Mouse (Mus musculus) midbrain, embryonic 11.5 days (tissue): Measurements from ENCODE around the gene Zfp592. TPM values are rescaled to one million over a fixed set of nuclear protein-coding genes. Genes with fewer than 3 reads are reported as not detected.

ENCODE experiments used
- ATAC-seq: fragments of 200-750 bp; cut with Nextera tagmentation; 2 replicates; pipeline ENCODE4 v1.8.0; 2017; ENCODE audit warnings: moderate TSS enrichment, moderate library complexity; ENCODE audit not compliant: low FRiP score
- DNase-seq: peaks from one replicate; pipeline ENCODE4 v3.0.0; 2015; ENCODE audit warnings: low spot score; ENCODE audit errors: missing footprints
- H3K27ac ChIP-seq: fragments of 300-500 bp; sonication (generic); 2 replicates; pipeline ENCODE4 v1.5.1; 2014; ENCODE audit warnings: low read depth, low read length
- H3K27me3 ChIP-seq: fragments of 300-500 bp; sonication (generic); 2 replicates; pipeline ENCODE4 v1.6.1; 2014; ENCODE audit warnings: mild to moderate bottlenecking, low read length, moderate library complexity, mixed read lengths; ENCODE audit not compliant: control insufficient read depth, insufficient read depth
- H3K36me3 ChIP-seq: fragments of 300-500 bp; sonication (generic); 2 replicates; pipeline ENCODE4 v1.6.1; 2014; ENCODE audit warnings: mild to moderate bottlenecking, low read length, moderate library complexity, mixed read lengths; ENCODE audit not compliant: control insufficient read depth, insufficient read depth
- H3K4me1 ChIP-seq: fragments of 300-500 bp; sonication (generic); 2 replicates; pipeline ENCODE4 v1.6.1; 2014; ENCODE audit warnings: low read length; ENCODE audit not compliant: control insufficient read depth, insufficient read depth
- H3K4me2 ChIP-seq: fragments of 300-500 bp; sonication (generic); 2 replicates; pipeline ENCODE4 v1.6.1; 2014; ENCODE audit warnings: mild to moderate bottlenecking, moderate library complexity
- H3K4me3 ChIP-seq: fragments of 300-500 bp; sonication (generic); 2 replicates; pipeline ENCODE4 v1.5.1; 2014; ENCODE audit warnings: low read depth, low read length
- H3K9ac ChIP-seq: fragments of 300-500 bp; sonication (generic); 2 replicates; pipeline ENCODE4 v1.6.1; 2014; ENCODE audit warnings: low read length
- H3K9me3 ChIP-seq: fragments of 300-500 bp; sonication (generic); 2 replicates; pipeline ENCODE4 v1.6.1; 2016; ENCODE audit warnings: low read length; ENCODE audit not compliant: control insufficient read depth
- WGBS: fragments of 180-500 bp; shearing (Covaris S2); extraction: QIAGEN DNeasy Blood & Tissue Kit; methylation state at CpG from one replicate; pipeline ENCODE4 v1.1.7; 2014; 5-methylcytosine and 5-hydroxymethylcytosine counted together
- polyA plus RNA-seq: library from polyadenylated mRNA; unstranded; fragments of >200 nt; fragmentation: Nextera tagmentation; extraction: Ambion mirVana; gene quantifications from 2 replicates; pipeline ENCODE4 v1.2.1, GENCODE M21; 2014

The Zfp592 gene
- polyA plus RNA-seq, 1 experiment from 2014 or later = 13.6 TPM

DNA sequence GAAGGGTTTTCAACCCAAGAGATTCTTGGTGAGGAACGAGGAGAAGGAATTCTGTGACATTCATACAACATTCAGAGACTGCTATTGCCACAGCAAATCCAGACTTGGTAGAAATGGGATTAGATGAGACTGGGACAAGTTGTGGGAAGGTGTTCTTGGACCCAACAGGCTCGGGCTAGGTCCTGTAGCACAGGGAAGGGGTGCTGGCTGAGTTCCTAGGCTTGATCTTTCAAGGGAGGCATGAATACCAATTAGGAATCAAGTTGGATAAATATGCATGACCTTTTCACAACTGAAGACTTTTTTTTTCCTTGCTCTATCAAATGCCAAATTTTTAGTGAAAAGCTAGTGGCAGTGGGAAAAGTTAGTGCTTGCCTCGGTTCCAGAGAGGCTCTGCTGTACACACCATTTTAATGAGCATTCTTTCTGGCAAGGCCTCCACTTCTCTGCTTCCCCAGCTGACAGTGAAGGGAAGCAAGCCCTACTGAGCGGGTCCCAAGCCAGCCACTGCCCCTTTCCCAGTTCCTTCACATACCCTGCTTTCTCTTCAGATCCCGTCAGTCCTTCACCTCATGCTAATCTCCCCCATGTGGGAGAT is 49.6 kb downstream of the Zfp592 start:
- H3K4me1 ChIP-seq = no peaks in the 10 kb centered on the region
- WGBS = 80% methylated on average over 5 of the region's 5 CpGs
- ATAC-seq (no peak), DNase-seq (no peak)
- H3K27ac ChIP-seq = no peak overlapping the region
- H3K27me3 ChIP-seq = no peaks in the 10 kb centered on the region
- H3K9ac ChIP-seq = no peak overlapping the region
- H3K4me2 ChIP-seq = no peak overlapping the region
- no peak overlapping the region for H3K4me3 ChIP-seq
- H3K36me3 ChIP-seq = peaks cover 28% of the 10 kb centered on the region
- H3K9me3 ChIP-seq = no peaks in the 10 kb centered on the region

- no peak for DNase-seq
- H3K4me2 ChIP-seq = no peak overlapping the region
- H3K27ac ChIP-seq = no peak overlapping the region
- 89% methylated on average over 3 of the region's 3 CpGs for WGBS
- no peak overlapping the region for H3K4me3 ChIP-seq
- H3K9me3 ChIP-seq = no peaks in the 10 kb centered on the region
- H3K4me1 ChIP-seq = no peaks in the 10 kb centered on the region
- H3K36me3 ChIP-seq = no peaks in the 10 kb centered on the region
- no peak for ATAC-seq
- no peak overlapping the region for H3K9ac ChIP-seq
- H3K27me3 ChIP-seq = no peaks in the 10 kb centered on the region
Measured at GRCm38 (mm10) chr7:81047847-81048246, 54.4 kb downstream of the Zfp592 start.

GRCm38 (mm10) chr7:81048513-81048912 is 55.0 kb downstream of the Zfp592 start:
- DNase-seq = no peak
- Histone ChIP-seq H3K27ac (no peak overlapping the region), H3K4me2 (no peak overlapping the region), H3K36me3 (no peaks in the 10 kb centered on the region), H3K27me3 (no peaks in the 10 kb centered on the region), H3K4me3 (no peak overlapping the region), H3K9ac (no peak overlapping the region), H3K9me3 (no peaks in the 10 kb centered on the region), H3K4me1 (no peaks in the 10 kb centered on the region)
- 98% methylated on average over 2 of the region's 2 CpGs for WGBS
- no peak for ATAC-seq

DNA sequence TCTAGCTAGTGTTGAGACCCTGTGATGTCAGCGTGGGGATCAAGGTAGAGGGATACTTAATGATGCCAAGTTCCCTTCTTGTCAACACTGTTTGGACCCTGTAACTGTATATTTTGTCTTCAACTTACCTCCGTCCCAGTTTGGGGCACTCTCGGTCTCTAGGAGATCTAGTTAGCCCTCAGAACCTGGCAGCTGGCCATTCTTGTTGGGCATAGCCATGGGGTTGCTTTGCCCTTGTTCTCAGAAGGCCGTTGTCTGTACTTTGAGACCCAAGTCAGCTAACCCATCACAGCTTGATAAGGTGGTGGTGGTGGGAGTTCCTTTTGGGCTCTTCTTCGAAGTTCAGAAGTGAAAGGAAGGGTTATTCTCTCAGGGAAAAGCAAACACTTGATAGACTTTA is 56.5 kb downstream of the Zfp592 start:
- no peak overlapping the region for H3K4me2 ChIP-seq
- H3K27ac ChIP-seq = no peak overlapping the region
- H3K9me3 ChIP-seq = no peaks in the 10 kb centered on the region
- H3K4me3 ChIP-seq = no peak overlapping the region
- ATAC-seq (no peak), DNase-seq (no peak)
- H3K36me3 ChIP-seq = no peaks in the 10 kb centered on the region
- no peaks in the 10 kb centered on the region for H3K27me3 ChIP-seq
- no peaks in the 10 kb centered on the region for H3K4me1 ChIP-seq
- no peak overlapping the region for H3K9ac ChIP-seq
- 88% methylated on average over 5 of the region's 5 CpGs for WGBS

DNA sequence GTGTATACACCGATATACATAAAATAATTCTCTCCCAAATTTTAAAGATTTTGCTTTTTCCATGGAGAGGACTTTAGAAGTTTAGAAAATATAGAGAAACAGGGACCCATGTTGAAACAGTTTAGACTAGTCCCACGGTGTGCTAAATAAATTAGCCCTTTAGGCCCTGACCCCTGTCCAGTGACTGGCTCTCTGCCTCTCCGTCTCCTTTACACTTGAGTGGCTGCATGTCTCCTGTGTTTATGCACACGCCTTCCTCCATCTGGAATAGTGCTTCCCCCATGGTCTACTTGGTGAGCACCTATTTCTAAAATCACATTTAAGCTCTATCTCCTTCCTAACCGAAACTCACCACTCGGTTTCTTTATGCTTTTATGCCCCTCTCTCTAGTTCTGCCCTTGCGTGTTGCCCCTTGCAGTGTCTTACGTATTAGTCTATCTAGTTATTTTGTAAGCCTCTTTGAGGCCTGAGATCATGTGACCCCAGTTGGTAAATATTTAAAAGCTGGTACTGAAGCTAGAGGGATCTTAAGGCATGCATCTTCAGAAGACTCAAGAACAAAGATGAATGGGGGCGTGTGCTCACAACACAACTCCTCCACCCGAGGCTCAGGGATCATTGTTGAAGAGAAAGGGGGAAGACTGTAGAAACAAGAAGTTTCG is 62.4 kb downstream of the Zfp592 start:
- ATAC-seq (no peak), DNase-seq (no peak)
- H3K4me2 ChIP-seq = no peak overlapping the region
- H3K27ac ChIP-seq = no peak overlapping the region
- H3K4me3 ChIP-seq = no peak overlapping the region
- H3K27me3 ChIP-seq = no peaks in the 10 kb centered on the region
- no peaks in the 10 kb centered on the region for H3K36me3 ChIP-seq
- 85% methylated on average over 11 of the region's 11 CpGs for WGBS
- no peaks in the 10 kb centered on the region for H3K9me3 ChIP-seq
- H3K9ac ChIP-seq = no peak overlapping the region
- no peaks in the 10 kb centered on the region for H3K4me1 ChIP-seq

DNA sequence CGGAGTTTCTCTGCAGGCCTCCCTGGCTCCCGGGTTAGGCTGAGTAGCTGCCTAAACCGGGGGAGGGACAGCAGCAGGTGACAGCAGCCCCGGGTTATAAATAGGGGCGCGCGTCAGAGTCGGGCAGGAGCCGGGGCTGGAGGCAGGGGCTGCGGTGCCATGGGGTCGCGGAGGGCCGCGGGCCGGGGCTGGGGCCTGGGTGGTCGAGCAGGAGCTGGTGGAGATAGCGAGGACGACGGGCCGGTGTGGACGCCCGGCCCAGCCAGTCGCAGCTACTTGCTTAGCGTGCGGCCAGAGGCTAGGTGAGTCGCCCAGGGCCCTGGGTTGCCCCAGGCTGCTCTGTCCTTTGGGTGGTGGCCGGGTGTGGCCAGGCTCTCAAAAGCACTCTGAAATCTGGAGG is 64.0 kb downstream of the Zfp592 start, which contains the start of gene Alpk3:
Gene Alpk3 (plus strand): TSS at position 130 of the 400 bp plus-strand sequence.
- DNase-seq (no peak), ATAC-seq (no peak)
- H3K4me3 ChIP-seq = no peak within 1 kb of the TSS
- H3K36me3 ChIP-seq = no peaks in the 10 kb centered on the region
- no peaks in the 10 kb centered on the region for H3K9me3 ChIP-seq
- H3K4me2 ChIP-seq = 0 out of 2 replicates have a peak within 1 kb of the TSS, but pooled peaks have one; percentile 11
- no peak within 1 kb of the TSS for H3K9ac ChIP-seq
- no peak within 1 kb of the TSS for H3K27ac ChIP-seq
- 41% methylated on average over 27 of the region's 27 CpGs for WGBS
- H3K27me3 ChIP-seq = no peaks in the 10 kb centered on the region
- H3K4me1 ChIP-seq = no peaks in the 10 kb centered on the region

DNA sequence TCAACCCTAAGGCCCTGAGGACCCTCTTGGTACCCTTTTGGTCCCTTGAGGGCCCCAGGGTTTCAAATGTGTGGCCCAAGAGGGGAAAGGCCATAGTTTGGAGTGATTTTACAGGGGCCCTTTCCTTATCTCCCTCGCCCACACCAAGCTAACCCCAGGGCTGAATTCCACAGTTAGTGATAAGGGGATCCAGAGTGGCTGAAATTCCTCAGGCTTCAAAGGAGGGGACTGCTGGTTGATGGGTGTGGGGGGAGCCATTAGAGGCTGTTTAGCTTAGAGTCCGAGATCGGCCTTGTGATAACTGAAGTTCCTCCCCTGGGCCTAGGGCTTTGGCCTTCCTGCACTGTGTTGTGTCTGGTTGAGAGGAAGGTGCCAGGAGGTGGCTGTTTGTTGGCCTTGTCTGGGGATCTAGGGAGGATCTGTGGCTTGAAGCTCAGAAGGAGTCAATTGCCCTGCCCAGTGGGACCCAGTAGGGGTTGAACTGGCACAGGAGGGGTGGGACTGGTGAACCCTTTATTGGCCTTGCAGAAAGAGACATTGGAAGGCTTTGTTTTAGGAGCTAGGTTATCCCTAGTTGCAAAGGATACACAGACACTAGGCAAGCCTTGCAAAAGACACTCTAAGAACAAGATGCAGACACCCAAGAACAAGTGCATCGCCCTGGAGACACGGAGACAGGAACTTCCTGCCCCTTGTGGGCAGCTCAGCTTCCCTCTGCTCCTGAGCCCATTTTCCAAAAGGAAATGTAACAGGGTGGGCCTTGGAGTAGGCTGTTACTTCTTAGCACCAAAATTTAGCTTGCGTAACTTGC is 64.6 kb downstream of the Zfp592 start:
- no peaks in the 10 kb centered on the region for H3K36me3 ChIP-seq
- H3K27me3 ChIP-seq = no peaks in the 10 kb centered on the region
- H3K4me1 ChIP-seq = no peaks in the 10 kb centered on the region
- no peaks in the 10 kb centered on the region for H3K9me3 ChIP-seq
- no peak for ATAC-seq
- no peak overlapping the region for H3K27ac ChIP-seq
- H3K4me2 ChIP-seq = no peak overlapping the region
- no peak overlapping the region for H3K4me3 ChIP-seq
- 82% methylated on average over 6 of the region's 6 CpGs for WGBS
- no peak overlapping the region for H3K9ac ChIP-seq
- DNase-seq = no peak

- Histone ChIP-seq H3K36me3 (no peaks in the 10 kb centered on the region), H3K9ac (no peak overlapping the region), H3K27ac (no peak overlapping the region), H3K4me1 (no peaks in the 10 kb centered on the region), H3K9me3 (no peaks in the 10 kb centered on the region), H3K27me3 (no peaks in the 10 kb centered on the region), H3K4me2 (no peak overlapping the region), H3K4me3 (no peak overlapping the region)
- ATAC-seq (no peak), DNase-seq (no peak)
- WGBS = 72% methylated on average over 9 of the region's 9 CpGs
Measured at GRCm38 (mm10) chr7:81058712-81059154, 65.3 kb downstream of the Zfp592 start.

DNA sequence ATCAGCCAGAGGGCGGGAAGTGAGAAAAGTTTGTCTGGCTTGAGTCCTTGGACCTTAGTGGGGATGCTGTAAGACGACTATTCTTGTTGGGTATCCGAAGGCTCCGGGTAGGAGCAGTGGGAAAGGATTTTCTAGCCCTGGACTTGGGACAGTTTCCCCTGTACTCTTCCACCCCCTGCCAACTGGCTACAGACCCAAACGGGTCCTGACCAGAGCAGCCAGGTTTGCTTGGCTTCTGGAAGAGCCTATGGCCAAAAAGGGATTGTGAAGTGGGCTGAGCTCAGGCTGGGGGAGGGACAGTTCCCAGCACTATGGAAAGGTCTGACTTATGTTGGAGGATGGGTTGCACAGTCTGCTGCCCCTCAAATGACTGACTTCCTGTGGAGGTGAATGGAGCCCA is 65.9 kb downstream of the Zfp592 start:
- 77% methylated on average over 5 of the region's 5 CpGs for WGBS
- ATAC-seq (no peak), DNase-seq (no peak)
- Histone ChIP-seq H3K9ac (no peak overlapping the region), H3K4me1 (no peaks in the 10 kb centered on the region), H3K36me3 (no peaks in the 10 kb centered on the region), H3K27me3 (no peaks in the 10 kb centered on the region), H3K4me3 (no peak overlapping the region), H3K9me3 (no peaks in the 10 kb centered on the region), H3K4me2 (no peak overlapping the region), H3K27ac (no peak overlapping the region)
